Mouse (Mus musculus) embryonic facial prominence, embryonic 15.5 days (tissue): ENCODE measurements around the gene Adipor2. TPM values are rescaled to one million over a fixed set of nuclear protein-coding genes. Genes with fewer than 3 reads are reported as not detected.

Source experiments
- ATAC-seq: fragments of 200-750 bp; cut with Nextera tagmentation; 2 replicates; pipeline ENCODE4 v1.8.0; 2017; ENCODE audit warnings: low read depth, moderate TSS enrichment; ENCODE audit not compliant: insufficient number of reproducible peaks, low FRiP score, low TSS enrichment
- H3K27ac ChIP-seq: fragments of 300-500 bp; sonication (generic); replicated peaks from 2 replicates; pipeline ENCODE4 v1.5.1; 2015; ENCODE audit warnings: mild to moderate bottlenecking, inconsistent platforms
- H3K27me3 ChIP-seq: fragments of 300-500 bp; sonication (generic); 2 replicates; pipeline ENCODE4 v1.6.1; 2015; ENCODE audit warnings: inconsistent platforms
- H3K36me3 ChIP-seq: fragments of 300-500 bp; sonication (generic); 2 replicates; pipeline ENCODE4 v1.6.1; 2015; ENCODE audit warnings: mild to moderate bottlenecking, inconsistent platforms
- H3K4me1 ChIP-seq: fragments of 300-500 bp; sonication (generic); 2 replicates; pipeline ENCODE4 v1.6.1; 2015; ENCODE audit warnings: inconsistent platforms
- H3K4me2 ChIP-seq: fragments of 300-500 bp; sonication (generic); replicated peaks from 2 replicates; pipeline ENCODE4 v1.6.1; 2015; ENCODE audit warnings: mild to moderate bottlenecking, inconsistent platforms
- H3K4me3 ChIP-seq: fragments of 300-500 bp; sonication (generic); replicated peaks from 2 replicates; pipeline ENCODE4 v1.5.1; 2015; ENCODE audit warnings: mild to moderate bottlenecking, inconsistent platforms
- H3K9ac ChIP-seq: fragments of 300-500 bp; sonication (generic); 2 replicates; pipeline ENCODE4 v1.6.1; 2015; ENCODE audit warnings: inconsistent platforms
- H3K9me3 ChIP-seq: fragments of 300-500 bp; sonication (generic); replicated peaks from 2 replicates; pipeline ENCODE4 v1.6.1; 2016; ENCODE audit warnings: inconsistent platforms
- WGBS: fragments of 180-500 bp; shearing (Covaris S2); methylation state at CpG from one replicate; pipeline ENCODE4 v1.1.7; 2015; 5-methylcytosine and 5-hydroxymethylcytosine counted together
- polyA plus RNA-seq: library from polyadenylated mRNA; unstranded; fragments of >200 nt; fragmentation: Nextera tagmentation; extraction: Ambion mirVana; gene quantifications from 2 replicates; pipeline ENCODE4 v1.2.1, GENCODE M21; 2015

Gene Adipor2
- polyA plus RNA-seq, 1 experiment from 2014 or later = 42.9 TPM

GRCm38 (mm10) chr6:119307867-119308413, 109.6 kb downstream of the Adipor2 start:
- Histone ChIP-seq H3K4me2 (no peak overlapping the region), H3K9ac (no peak overlapping the region), H3K9me3 (no peaks in the 10 kb centered on the region), H3K4me3 (no peak overlapping the region), H3K27ac (no peak overlapping the region), H3K36me3 (no peaks in the 10 kb centered on the region), H3K4me1 (no peaks in the 10 kb centered on the region), H3K27me3 (0 out of 2 replicates have a peak, but pooled peaks cover 7% of the 10 kb centered on the region)
- ATAC-seq = no peak
- WGBS = 47% methylated on average over 10 of the region's 10 CpGs

- ATAC-seq = no peak
- H3K27ac ChIP-seq = no peak overlapping the region
These were observed 114.2 kb downstream of the Adipor2 start for GRCm38 (mm10) chr6:119303331-119303730.

More at GRCm38 (mm10) chr6:119303331-119303730, 114.2 kb downstream of the Adipor2 start:
- H3K9me3 ChIP-seq = no peaks in the 10 kb centered on the region
- 86% methylated on average over 6 of the region's 6 CpGs for WGBS
- no peak overlapping the region for H3K9ac ChIP-seq
- H3K4me3 ChIP-seq = no peak overlapping the region
- H3K4me1 ChIP-seq = no peaks in the 10 kb centered on the region
- no peak overlapping the region for H3K4me2 ChIP-seq
- H3K27me3 ChIP-seq = no peaks in the 10 kb centered on the region
- no peaks in the 10 kb centered on the region for H3K36me3 ChIP-seq

Other genes starting within 250 kb of the Adipor2 start
- gene Dcp1b, start 242.5 kb downstream of the Adipor2 start, polyA plus RNA-seq = 8.9 and 10.2 TPM in 2 replicates
- 5.0 and 5.8 TPM in 2 replicates for gene Cacna1c, start 221.3 kb downstream of the Adipor2 start, polyA plus RNA-seq
- gene Cacna2d4, start 181.2 kb downstream of the Adipor2 start, polyA plus RNA-seq = 0.04 and 0.11 TPM in 2 replicates
- gene Lrtm2, start 86.9 kb downstream of the Adipor2 start, polyA plus RNA-seq = 0.13 and 0.17 TPM in 2 replicates
- gene Fbxl14, start 62.0 kb upstream of the Adipor2 start, polyA plus RNA-seq = 4.3 TPM in 2 replicates
- gene Wnt5b, start 126.6 kb upstream of the Adipor2 start, polyA plus RNA-seq = 9.8 TPM in 2 replicates